Mouse (Mus musculus) ovary, adult 10 weeks (tissue): ENCODE measurements around the gene Dcbld1. TPM values are rescaled to one million over a fixed set of nuclear protein-coding genes. Genes with fewer than 3 reads are reported as not detected.

ENCODE experiments used
- polyA plus RNA-seq: library from polyadenylated mRNA; stranded (reverse); fragments of 350-450 nt; fragmentation: Illumina TruSeq; extraction: RNeasy Lipid Tissue Mini Kit (QIAGEN cat#74804); gene quantifications from one replicate; pipeline ENCODE4 v1.2.3, GENCODE M21; 2014

Gene Dcbld1
- polyA plus RNA-seq: 7.8 TPM

GRCm38 (mm10) chr10:52233301-52233968, at the start of gene Dcbld1:
TSS of gene Dcbld1 (plus strand) at chr10:52233619.

DNA sequence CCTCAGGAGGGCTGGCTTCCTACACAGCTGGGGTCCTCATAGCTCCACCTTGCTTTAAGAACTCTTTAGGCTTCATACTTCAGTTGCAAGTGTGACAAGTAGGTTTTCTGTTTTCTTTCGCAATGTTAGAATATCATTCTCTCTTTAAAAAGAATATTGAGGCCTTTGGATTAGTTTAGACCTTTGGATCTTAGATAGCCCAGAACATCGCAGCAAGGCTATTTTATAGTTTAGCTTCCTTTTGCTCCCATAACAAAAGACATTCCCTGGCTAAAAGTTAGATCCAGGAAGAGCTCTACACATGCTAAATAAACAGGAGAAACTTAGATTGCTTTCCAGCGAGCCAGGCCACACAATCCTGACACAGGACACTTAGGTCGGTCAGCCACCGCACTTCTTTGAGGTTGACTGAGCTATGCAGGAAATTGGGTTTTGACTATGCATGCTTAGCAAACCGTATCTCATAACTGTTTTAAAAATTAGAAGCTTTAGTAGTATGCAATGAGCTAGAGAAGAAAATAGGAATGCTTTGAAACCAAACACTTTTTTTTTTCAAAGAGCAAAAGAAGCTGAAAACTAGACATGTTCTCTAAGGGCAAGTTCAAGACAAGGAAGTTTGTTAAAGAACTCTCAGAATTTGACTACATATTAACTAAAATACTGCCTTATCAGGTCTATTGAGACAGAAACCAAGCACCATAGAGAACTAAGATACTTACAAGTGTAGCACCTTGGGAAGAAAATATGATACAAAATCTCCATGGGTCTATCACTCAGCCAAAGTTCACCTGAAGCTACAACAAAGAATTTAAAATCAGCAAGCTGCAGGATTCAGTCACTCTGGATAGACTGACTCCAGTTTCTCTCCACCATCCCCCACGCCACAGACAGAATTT, 38.2 kb upstream of the Dcbld1 start, which contains the start of gene Ros1:
TSS of gene Ros1 (minus strand) at position 288 of the 896 bp plus-strand sequence.

GRCm38 (mm10) chr10:52358467-52358866, 125.0 kb downstream of the Dcbld1 start, which contains the start of gene Gm26741:
TSS of gene Gm26741 (plus strand) at chr10:52358767.

Other genes starting within 250 kb of the Dcbld1 start
- not detected for gene Vgll2, start 211.1 kb upstream of the Dcbld1 start, polyA plus RNA-seq
- not detected for gene Ros1, start 38.4 kb upstream of the Dcbld1 start, polyA plus RNA-seq
- gene Gm26741, start 125.1 kb downstream of the Dcbld1 start, polyA plus RNA-seq: not detected
- 66.8 TPM for gene Gopc, start 148.5 kb downstream of the Dcbld1 start, polyA plus RNA-seq
- not detected for gene Nepn, start 155.4 kb downstream of the Dcbld1 start, polyA plus RNA-seq
- 147 TPM for gene Nus1, start 183.9 kb downstream of the Dcbld1 start, polyA plus RNA-seq